Comparison of ENCODE assay signal across 7 mouse cellular contexts in the genomic region with DNA sequence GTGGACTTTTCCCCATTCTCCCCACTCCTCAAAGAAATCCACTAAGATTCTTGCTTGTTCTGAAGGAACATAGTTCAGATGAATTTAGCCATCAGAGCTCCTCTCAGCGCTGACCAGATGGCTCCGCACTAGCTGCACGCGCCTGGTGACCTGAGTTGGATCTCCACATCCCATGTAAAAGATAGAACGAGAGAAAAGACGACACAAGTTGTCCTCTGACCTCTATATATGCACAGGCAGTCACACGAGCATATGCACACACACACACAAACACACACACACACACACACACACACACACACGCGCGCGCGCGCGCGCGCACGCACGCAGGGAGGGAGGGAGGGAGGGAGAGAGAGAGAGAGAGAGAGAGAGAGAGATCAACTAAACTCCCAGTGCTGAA.
DNase-seq lines count a peak whose midpoint lies in the region; ATAC-seq lines count a peak whose summit lies in the region.

No protein-coding gene starts in this region.

- 2% methylated on average over 18 of the region's 18 CpGs for WGBS in embryonic facial prominence, embryonic 14.5 days
- 0% methylated on average over 7 of the region's 18 CpGs for WGBS in hindbrain, embryonic 10.5 days
- 8% methylated on average over 18 of the region's 18 CpGs for WGBS in liver, embryonic 15.5 days (ENCODE audit: insufficient replicate concordance)

- peak overlapping the region; percentile 86 for H3K27ac ChIP-seq in embryonic facial prominence, embryonic 14.5 days (replicated peaks; ENCODE audit: low read depth, low read length)
- peak overlapping the region; percentile 89 for H3K27ac ChIP-seq in hindbrain, embryonic 10.5 days
- no peak overlapping the region for H3K27ac ChIP-seq in liver, embryonic 15.5 days (replicated peaks)

- H3K9ac ChIP-seq in embryonic facial prominence, embryonic 14.5 days (ENCODE audit: low read depth, low read length) = peak overlapping the region; percentile 60
- H3K9ac ChIP-seq in liver, embryonic 15.5 days = no peak overlapping the region

- ATAC-seq in embryonic facial prominence, embryonic 14.5 days (ENCODE audit: low read depth) = peak; percentile 38
- no peak for ATAC-seq in liver, embryonic 15.5 days (ENCODE audit: insufficient read depth)
- no peak for ATAC-seq in activated CD4-positive, CD25-positive, alpha-beta regulatory T cell, adult 4 months

- H3K9me3 ChIP-seq in embryonic facial prominence, embryonic 14.5 days (ENCODE audit: control insufficient read depth, low read length) = no peaks in the 10 kb centered on the region
- no peaks in the 10 kb centered on the region for H3K9me3 ChIP-seq in hindbrain, embryonic 10.5 days
- H3K9me3 ChIP-seq in liver, embryonic 15.5 days (replicated peaks) = no peaks in the 10 kb centered on the region

- peak; percentile 21 for DNase-seq in urinary bladder, postnatal 14 days (ENCODE audit: low spot score)
- DNase-seq in urinary bladder, postnatal 25 days (ENCODE audit: low spot score) = no peak
- DNase-seq in embryonic facial prominence, embryonic 14.5 days (ENCODE audit: low spot score) = no peak
- DNase-seq in hindbrain, embryonic 10.5 days (ENCODE audit: low spot score) = no peak
- peak; percentile 16 for DNase-seq in testis, postnatal 14 days (ENCODE audit: low spot score)

- H3K4me2 ChIP-seq in embryonic facial prominence, embryonic 14.5 days (ENCODE audit: low read depth, low read length) = peak overlapping the region; percentile 63
- H3K4me2 ChIP-seq in liver, embryonic 15.5 days = peak overlapping the region; percentile 49

- no peaks in the 10 kb centered on the region for H3K27me3 ChIP-seq in embryonic facial prominence, embryonic 14.5 days (replicated peaks; ENCODE audit: control insufficient read depth, insufficient read depth, low read length)
- no peaks in the 10 kb centered on the region for H3K27me3 ChIP-seq in hindbrain, embryonic 10.5 days (ENCODE audit: insufficient read depth, poor library complexity, severe bottlenecking)
- H3K27me3 ChIP-seq in liver, embryonic 15.5 days = no peaks in the 10 kb centered on the region

- H3K36me3 ChIP-seq in embryonic facial prominence, embryonic 14.5 days (ENCODE audit: control insufficient read depth, insufficient read depth, low read length) = no peaks in the 10 kb centered on the region
- no peaks in the 10 kb centered on the region for H3K36me3 ChIP-seq in hindbrain, embryonic 10.5 days
- no peaks in the 10 kb centered on the region for H3K36me3 ChIP-seq in liver, embryonic 15.5 days (replicated peaks)

- peaks cover 4% of the 10 kb centered on the region for H3K4me1 ChIP-seq in embryonic facial prominence, embryonic 14.5 days (ENCODE audit: control insufficient read depth, insufficient read depth, low read length)
- peaks cover 37% of the 10 kb centered on the region for H3K4me1 ChIP-seq in hindbrain, embryonic 10.5 days (replicated peaks)
- H3K4me1 ChIP-seq in liver, embryonic 15.5 days (replicated peaks) = no peaks in the 10 kb centered on the region

- peak overlapping the region; percentile 49 for H3K4me3 ChIP-seq in embryonic facial prominence, embryonic 14.5 days (ENCODE audit: low read depth, low read length)
- H3K4me3 ChIP-seq in hindbrain, embryonic 10.5 days = peak overlapping the region; percentile 55
- H3K4me3 ChIP-seq in liver, embryonic 15.5 days (replicated peaks) = peak overlapping the region; percentile 26

Comparison
In these comparisons a context has a peak if more than half of its experiments do, and no peak if none do; other contexts are left out.
1. DNase-seq: peak in urinary bladder, postnatal 14 days (single experiment) and testis, postnatal 14 days (single experiment); none in urinary bladder, postnatal 25 days (single experiment), embryonic facial prominence, embryonic 14.5 days (single experiment) and hindbrain, embryonic 10.5 days (single experiment).
2. Peak in every context shown above with its lines, with median percentiles within 50 percentile points of each other: H3K4me3 ChIP-seq.